Mouse (Mus musculus): ENCODE measurements at regions not wholly inside any gene's neighbourhood (a gene's known extent, or its start where the extent isn't known, plus 50 kb on each side); places are given as distances from the start of the nearest gene placed in this dataset.

DNA sequence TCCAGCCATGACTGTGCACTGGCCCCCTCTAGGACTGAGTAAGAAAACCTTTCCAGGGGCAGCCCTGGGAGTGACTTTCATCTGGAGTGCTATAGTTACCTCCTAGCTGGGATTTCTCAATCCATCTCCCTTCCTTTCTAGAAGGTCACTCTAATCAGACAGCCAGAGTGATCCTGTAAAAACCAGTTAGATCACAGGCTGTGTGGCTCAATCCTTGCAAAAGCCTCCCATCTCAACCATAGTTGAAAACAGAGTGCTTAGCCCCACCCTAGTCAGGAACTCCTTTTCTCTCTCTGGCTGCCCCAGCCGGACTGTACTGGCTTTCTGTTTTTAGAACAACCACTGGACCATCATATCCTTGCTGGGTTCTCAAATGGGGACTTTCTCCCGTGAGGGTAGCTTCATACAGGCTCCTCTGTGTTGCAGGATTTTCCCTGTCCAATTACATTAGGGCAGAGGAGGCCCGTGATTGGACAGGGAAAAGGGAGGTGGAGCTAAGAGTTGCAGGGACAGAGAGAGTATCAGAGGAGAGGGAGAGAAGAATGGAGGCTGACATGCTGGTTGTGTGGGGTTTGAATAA, 78.0 kb upstream of the Cops8 start:
- Histone ChIP-seq H3K4me3 (no peak overlapping the region), H3K27ac (peak overlapping the region; percentile 80)
- DNase-seq, result no peak
- TF ChIP-seq CTCF (IDR thresholded peaks at IDR 0.05), result no peak
- intact Hi-C loops (cut with DNase I), result no loop called here

DNA sequence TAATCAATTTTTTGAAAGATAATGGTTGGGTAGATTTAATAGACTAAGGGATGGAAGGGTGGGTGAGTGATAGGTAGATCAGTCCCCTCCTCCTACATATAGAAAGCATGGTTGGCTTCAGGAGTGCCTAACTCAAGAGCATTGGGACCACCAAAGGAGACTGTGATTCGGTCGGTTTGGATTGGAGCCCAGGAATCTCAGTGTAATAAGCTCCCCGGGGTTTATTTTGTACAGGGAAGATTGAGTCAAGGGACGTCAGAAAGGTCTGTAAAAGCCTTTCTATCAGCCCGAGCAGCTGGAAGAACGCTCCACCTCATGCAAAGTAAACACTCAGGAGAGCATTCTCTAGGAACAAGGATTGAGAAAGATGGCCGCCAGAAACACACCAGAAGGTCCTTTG, 76.5 kb upstream of the Cops8 start:
- Histone ChIP-seq H3K27ac (no peak overlapping the region), H3K4me3 (no peak overlapping the region)
- no peak for DNase-seq
- TF ChIP-seq CTCF (IDR thresholded peaks at IDR 0.05), result no peak
- intact Hi-C loops (cut with DNase I), result no loop called here

DNA sequence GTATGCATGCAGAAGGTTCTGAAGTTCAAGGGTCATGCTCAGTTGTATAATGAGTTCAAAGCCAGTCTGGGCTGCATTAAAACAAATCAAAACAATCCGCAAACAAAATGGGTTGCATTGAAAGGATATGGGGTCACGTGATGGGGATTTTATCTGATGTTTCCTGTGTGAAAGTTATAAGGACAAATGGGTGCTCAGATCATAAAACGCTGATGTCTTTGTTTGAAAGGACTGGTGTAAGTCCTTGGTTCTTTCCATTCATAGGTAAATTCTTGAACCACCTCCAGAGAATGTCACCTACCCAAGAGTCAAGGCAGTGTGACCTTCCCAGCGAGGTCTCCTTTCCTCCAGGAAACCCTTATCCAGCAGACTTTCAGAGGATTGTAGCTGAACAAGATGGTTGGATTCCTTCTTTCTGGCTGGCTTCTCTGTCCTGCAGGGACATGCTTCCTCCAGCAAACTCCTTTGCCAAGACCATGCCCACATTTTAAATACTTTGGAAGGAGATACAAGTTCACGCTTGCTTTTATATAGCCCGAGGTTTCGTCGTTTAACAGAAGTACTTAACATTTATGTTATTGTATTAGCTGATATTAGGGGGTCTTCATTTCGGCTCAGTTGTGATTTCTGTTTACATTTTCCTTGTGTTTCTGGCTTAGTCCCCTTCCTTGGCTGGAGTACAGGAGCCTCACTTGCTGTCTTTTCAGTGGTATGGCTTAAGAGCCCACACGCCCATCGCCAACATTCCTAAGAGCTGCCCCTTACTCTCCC, 74.6 kb upstream of the Cops8 start:
- no peak for DNase-seq
- intact Hi-C loops (cut with DNase I), result no loop called here
- no peak for TF ChIP-seq CTCF (IDR thresholded peaks at IDR 0.05)
- no peak overlapping the region for H3K4me3 ChIP-seq
- no peak overlapping the region for H3K27ac ChIP-seq

DNA sequence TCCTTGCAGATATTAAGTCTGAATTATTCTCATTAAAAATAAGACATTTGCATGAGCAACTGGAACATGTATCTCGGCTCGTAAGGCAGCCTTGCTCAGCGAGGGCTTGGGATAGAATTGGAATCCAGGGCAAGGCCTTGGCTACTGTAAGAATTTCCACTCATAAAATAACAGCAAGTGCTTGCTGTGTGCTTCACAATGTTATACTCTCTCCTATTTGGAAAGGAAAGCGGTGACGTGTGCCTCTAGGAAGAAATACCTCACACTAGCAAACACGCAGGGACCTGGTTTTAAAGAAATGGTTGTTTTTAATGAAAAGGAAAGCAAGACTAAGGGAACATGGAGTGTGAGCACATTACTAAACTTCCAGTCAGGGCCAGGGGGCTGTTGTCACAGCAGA, 69.3 kb upstream of the Cops8 start:
- Histone ChIP-seq H3K4me3 (no peak overlapping the region), H3K27ac (peak overlapping the region; percentile 60)
- intact Hi-C loops (cut with DNase I), result no loop called here
- TF ChIP-seq CTCF (IDR thresholded peaks at IDR 0.05), result no peak
- DNase-seq, result no peak

DNA sequence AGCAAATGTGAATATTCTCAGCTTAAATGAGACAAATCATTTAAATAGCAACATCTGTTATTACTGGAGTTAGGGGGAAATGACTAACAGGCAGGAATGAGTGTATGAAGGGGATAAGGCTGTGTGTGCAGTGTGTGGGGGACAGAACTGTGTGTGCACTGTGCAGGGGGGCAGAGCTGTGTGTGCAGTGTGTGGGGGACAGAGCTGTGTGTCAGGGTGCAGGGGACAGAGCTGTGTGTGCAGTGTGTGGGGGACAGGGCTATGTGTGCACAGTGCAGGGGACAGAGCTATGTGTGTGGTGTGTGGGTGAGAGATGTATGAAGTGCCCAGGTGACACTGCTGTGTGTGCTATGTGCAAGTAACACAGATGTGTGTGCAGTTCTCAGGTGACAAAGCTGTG, 66.7 kb upstream of the Cops8 start:
- DNase-seq, result no peak
- intact Hi-C loops (cut with DNase I), result no loop called here
- no peak for TF ChIP-seq CTCF (IDR thresholded peaks at IDR 0.05)
- H3K27ac ChIP-seq, result no peak overlapping the region
- no peak overlapping the region for H3K4me3 ChIP-seq

DNA sequence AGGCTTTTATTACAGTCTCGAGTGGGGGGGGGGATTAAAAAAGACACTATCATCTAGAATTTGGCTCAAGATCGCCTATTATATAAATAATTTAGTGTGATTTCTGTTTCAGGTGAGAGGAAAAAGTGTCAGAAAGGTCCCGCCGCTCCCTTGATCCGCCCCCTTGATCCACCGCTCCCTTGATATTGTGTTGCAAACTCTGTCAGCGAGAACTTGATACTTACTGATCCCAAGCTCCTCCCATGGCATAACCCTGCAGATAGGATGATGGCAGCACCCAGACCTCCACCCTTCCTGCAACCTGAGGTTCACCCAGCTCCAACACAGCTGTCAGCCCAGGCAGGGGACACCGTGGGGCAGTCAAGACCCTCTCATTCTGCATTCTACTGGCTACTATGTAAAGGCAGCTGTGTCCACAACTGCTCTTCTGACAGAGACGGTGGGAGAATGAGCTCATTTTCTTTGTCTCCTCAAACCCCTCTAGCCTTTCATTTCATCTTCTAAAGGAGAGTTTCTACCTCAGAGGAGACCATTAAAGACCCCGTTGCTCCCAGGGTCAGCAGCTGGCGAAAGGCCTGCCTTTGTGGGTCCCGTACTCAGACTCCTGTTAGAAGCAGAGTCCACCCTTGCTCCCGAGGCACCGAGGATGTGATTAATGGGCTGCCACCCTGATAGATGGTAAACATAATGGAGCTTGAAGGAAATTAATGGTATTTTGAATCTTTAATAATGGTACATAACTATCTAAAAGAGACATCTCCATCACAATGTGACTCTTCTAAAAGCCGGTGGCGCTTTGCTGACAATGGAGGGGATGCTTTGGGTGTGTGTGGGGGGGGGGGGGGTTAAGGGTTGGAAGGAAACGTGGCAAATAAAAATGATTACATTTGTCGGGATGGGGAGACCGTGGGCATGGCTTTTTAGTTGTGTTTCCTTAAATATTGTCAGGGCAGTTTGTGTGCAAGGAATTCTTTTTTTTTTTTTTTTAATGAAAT, 58.7 kb upstream of the Cops8 start:
- TF ChIP-seq CTCF (IDR thresholded peaks at IDR 0.05), result no peak
- intact Hi-C loops (cut with DNase I), result no loop called here
- Histone ChIP-seq H3K4me3 (no peak overlapping the region), H3K27ac (no peak overlapping the region)
- DNase-seq, result no peak

DNA sequence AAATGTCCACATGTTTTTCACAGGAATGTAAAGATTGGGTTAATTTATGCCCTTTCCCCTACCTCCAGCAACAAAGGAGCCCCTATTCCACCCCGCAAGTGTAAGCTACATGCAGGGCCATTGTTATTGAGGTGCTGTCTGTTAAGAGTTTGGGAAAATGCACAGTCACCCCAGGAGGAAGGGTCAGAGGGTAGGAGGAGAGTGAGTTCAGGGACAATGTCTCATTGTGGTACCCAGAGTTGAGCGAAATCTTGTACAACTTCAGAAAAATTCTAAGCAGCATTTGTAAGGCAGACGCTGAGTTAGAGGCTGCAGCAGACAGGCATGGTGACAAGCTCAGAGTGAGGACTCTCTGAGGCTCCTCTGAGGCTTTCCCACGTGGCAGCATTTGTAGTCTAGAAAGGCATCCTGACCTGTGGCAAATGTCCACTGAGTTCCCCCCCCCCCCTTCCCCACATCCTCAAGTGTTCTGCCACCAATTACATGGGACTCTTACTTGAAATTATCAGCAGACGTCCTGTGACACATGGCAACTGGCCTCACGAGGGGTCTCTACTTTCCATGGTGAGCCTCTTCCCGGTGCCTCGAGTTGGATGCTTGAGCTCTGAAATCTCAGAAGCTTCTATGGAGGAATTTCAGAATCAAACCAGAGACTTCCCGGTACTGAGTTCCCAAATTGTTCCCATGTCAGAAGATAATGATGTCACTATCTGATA, 57.8 kb upstream of the Cops8 start:
- no peak for DNase-seq
- Histone ChIP-seq H3K4me3 (no peak overlapping the region), H3K27ac (no peak overlapping the region)
- intact Hi-C loops (cut with DNase I), result no loop called here
- no peak for TF ChIP-seq CTCF (IDR thresholded peaks at IDR 0.05)

DNA sequence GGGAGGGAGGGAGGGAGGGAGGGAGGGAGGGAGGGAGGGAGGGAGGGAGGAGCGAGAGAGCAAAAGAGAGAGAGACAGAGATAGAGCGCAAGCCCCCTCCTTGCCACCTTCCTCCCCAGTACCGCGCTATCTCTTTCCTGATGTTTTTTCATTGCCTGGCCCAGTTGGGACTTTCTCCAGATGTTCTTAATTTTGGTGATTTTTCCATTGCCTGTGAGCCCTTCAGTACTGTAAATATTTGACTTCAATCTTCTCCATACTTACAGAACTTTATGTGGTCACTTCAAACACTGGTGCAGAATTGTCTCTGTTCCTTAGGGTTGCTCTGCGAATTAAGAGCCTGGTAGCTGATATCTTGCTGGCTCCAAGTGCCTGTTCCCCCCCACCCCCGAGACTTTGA, 50.1 kb upstream of the Cops8 start:
- no peak for DNase-seq
- H3K27ac ChIP-seq, result no peak overlapping the region
- no peak for TF ChIP-seq CTCF (IDR thresholded peaks at IDR 0.05)
- intact Hi-C loops (cut with DNase I), result no loop called here
- H3K4me3 ChIP-seq, result no peak overlapping the region
